Mouse (Mus musculus) hindbrain, embryonic 11.5 days (tissue): ENCODE data around the gene Upk3a. TPM values are rescaled to one million over a fixed set of nuclear protein-coding genes. Genes with fewer than 3 reads are reported as not detected.
"Not testable (repeated sequence)": the region's sequence is repeated elsewhere in the genome, so short reads cannot be mapped to it uniquely, and the experiment has no call there.

Experiments used
- ATAC-seq: fragments of 200-750 bp; cut with Nextera tagmentation; 2 replicates; pipeline ENCODE4 v1.8.0; 2017; ENCODE audit warnings: mild to moderate bottlenecking, moderate TSS enrichment, moderate library complexity; ENCODE audit not compliant: low FRiP score
- DNase-seq: peaks from one replicate; pipeline ENCODE4 v3.0.0-alpha.2; 2015; ENCODE audit warnings: low spot score
- H3K27ac ChIP-seq: fragments of 300-500 bp; sonication (generic); 2 replicates; pipeline ENCODE4 v1.5.1; 2014; ENCODE audit warnings: mild to moderate bottlenecking, low read depth, low read length
- H3K27me3 ChIP-seq: fragments of 300-500 bp; sonication (generic); 2 replicates; pipeline ENCODE4 v1.6.1; 2014; ENCODE audit warnings: mild to moderate bottlenecking, low read length, moderate library complexity, mixed read lengths; ENCODE audit not compliant: control insufficient read depth, insufficient read depth
- H3K36me3 ChIP-seq: fragments of 300-500 bp; sonication (generic); 2 replicates; pipeline ENCODE4 v1.6.1; 2014; ENCODE audit warnings: mild to moderate bottlenecking, low read length, moderate library complexity, mixed read lengths; ENCODE audit not compliant: control insufficient read depth, insufficient read depth
- H3K4me1 ChIP-seq: fragments of 300-500 bp; sonication (generic); replicated peaks from 2 replicates; pipeline ENCODE4 v1.6.1; 2014; ENCODE audit warnings: low read length, mixed read lengths; ENCODE audit not compliant: control insufficient read depth, insufficient read depth
- H3K4me2 ChIP-seq: fragments of 300-500 bp; sonication (generic); replicated peaks from 2 replicates; pipeline ENCODE4 v1.6.1; 2014; ENCODE audit warnings: mild to moderate bottlenecking, low read depth, low read length
- H3K4me3 ChIP-seq: fragments of 300-500 bp; sonication (generic); 2 replicates; pipeline ENCODE4 v1.5.1; 2014; ENCODE audit warnings: low read depth, low read length
- H3K9ac ChIP-seq: fragments of 300-500 bp; sonication (generic); 2 replicates; pipeline ENCODE4 v1.6.1; 2014; ENCODE audit warnings: low read depth, low read length
- H3K9me3 ChIP-seq: fragments of 300-500 bp; sonication (generic); 2 replicates; pipeline ENCODE4 v1.6.1; 2016; ENCODE audit warnings: low read length; ENCODE audit not compliant: control insufficient read depth
- WGBS: fragments of 180-500 bp; shearing (Covaris S2); extraction: QIAGEN DNeasy Blood & Tissue Kit; methylation state at CpG from one replicate; pipeline ENCODE4 v1.1.7; 2014; 5-methylcytosine and 5-hydroxymethylcytosine counted together
- polyA plus RNA-seq: library from polyadenylated mRNA; unstranded; fragments of >200 nt; fragmentation: Nextera tagmentation; extraction: Ambion mirVana; gene quantifications from 2 replicates; pipeline ENCODE4 v1.2.1, GENCODE M21; 2014

The Upk3a gene
- polyA plus RNA-seq, 1 experiment from 2014 or later = not detected

DNA sequence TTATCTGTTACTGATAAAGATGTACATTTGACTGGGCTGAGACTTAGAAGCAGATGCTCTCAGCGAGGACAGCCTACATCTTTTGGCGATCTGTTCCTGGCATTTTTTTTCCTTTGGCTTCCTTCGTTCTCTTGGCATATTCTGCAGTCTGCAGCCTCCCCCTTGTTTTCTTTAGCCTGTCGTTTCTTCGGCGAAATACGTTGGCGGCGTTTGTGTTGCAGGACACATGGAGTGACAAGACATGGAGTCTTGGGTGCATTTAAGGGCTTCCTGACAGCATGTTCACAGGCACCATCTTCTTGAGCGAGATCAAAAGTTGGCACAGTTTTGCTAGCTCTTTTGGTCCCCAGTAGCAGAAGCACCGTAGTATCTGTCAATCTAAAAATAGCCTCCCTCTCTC, 1.2 kb upstream of the Upk3a start:
- H3K9me3 ChIP-seq = no peaks in the 10 kb centered on the region
- H3K9ac ChIP-seq = no peak overlapping the region
- no peak overlapping the region for H3K27ac ChIP-seq
- H3K4me3 ChIP-seq = no peak overlapping the region
- WGBS = 80% methylated on average over 11 of the region's 11 CpGs
- H3K27me3 ChIP-seq = no peaks in the 10 kb centered on the region; the same call in 1 of the 2 replicates
- no peak overlapping the region for H3K4me2 ChIP-seq
- DNase-seq (no peak), ATAC-seq (no peak)
- no peaks in the 10 kb centered on the region for H3K4me1 ChIP-seq
- H3K36me3 ChIP-seq = no peaks in the 10 kb centered on the region

DNA sequence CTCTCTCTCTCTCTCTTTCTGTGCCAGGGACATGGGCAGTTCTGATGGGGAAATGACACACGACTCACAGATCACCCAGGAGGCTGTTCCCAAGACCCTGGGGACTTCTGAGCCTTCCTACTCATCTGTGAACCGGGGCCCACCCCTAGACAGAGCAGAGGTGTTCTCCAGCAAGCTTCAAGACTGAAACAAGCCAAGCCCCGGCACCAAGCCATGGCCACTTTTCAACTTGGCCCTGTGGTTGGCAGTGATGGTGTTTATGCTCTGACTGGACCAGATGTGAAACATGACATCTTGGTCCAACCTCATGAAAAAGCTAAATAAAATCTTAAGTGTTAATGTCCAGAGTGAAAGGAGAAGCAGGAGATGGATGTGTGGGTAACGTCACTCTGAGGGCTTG, 5.3 kb downstream of the Upk3a start:
- Histone ChIP-seq H3K4me1 (no peaks in the 10 kb centered on the region), H3K4me2 (no peak overlapping the region), H3K27me3 (no peaks in the 10 kb centered on the region; the same call in 1 of the 2 replicates), H3K9me3 (no peaks in the 10 kb centered on the region), H3K9ac (no peak overlapping the region), H3K4me3 (no peak overlapping the region), H3K36me3 (no peaks in the 10 kb centered on the region), H3K27ac (no peak overlapping the region)
- ATAC-seq = no peak
- WGBS = 73% methylated on average over 4 of the region's 4 CpGs
- no peak for DNase-seq

DNA sequence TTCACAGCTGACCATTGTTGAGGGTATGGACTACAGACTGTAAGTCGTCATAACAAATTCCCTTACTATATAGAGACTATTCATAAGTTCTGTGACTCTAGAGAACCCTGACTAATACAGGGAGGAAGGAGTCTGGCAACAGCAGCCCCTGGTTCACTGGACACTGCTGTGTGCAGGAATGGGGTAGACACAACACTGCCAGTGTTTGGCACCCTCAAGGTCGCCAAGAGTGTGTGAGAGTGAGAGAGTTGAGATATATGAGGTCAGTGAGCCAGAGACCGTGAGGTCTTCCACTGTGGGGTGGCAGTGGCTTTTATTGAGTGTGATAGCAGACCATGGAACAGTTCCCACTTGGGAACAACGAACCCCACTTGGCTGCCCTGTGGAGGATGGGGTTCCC, 9.3 kb downstream of the Upk3a start:
- no peak overlapping the region for H3K4me2 ChIP-seq
- no peak overlapping the region for H3K9ac ChIP-seq
- no peaks in the 10 kb centered on the region for H3K27me3 ChIP-seq
- H3K4me3 ChIP-seq = no peak overlapping the region
- no peak for DNase-seq
- no peaks in the 10 kb centered on the region for H3K4me1 ChIP-seq
- no peak for ATAC-seq
- no peak overlapping the region for H3K27ac ChIP-seq
- H3K9me3 ChIP-seq = no peaks in the 10 kb centered on the region
- no peaks in the 10 kb centered on the region for H3K36me3 ChIP-seq
- 80% methylated on average over 4 of the region's 4 CpGs for WGBS

DNA sequence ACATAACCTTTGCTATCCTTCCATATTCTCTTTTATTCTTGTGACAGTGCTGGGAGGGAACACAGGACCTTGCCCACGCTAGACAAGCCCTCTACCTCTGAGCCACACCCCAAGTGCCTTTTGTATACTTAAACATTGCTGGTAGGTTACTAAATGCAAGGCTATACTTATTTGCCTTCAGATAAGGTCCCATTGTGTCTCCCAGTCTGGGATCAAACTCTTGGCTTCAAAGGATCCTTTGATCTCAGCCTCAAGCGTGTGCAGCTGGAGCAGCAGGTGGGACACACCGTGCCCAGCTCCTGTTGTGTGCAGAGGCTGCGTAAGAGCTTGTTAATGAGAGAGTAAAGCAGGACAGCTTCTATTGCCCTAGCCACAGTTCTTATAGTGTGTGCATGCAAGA, 10.8 kb downstream of the Upk3a start:
- H3K36me3 ChIP-seq = no peaks in the 10 kb centered on the region
- 50% methylated on average over 4 of the region's 4 CpGs for WGBS
- no peaks in the 10 kb centered on the region for H3K4me1 ChIP-seq
- no peak overlapping the region for H3K4me2 ChIP-seq
- H3K27me3 ChIP-seq = no peaks in the 10 kb centered on the region
- no peak overlapping the region for H3K4me3 ChIP-seq
- H3K9ac ChIP-seq = no peak overlapping the region
- ATAC-seq (no peak), DNase-seq (no peak)
- no peaks in the 10 kb centered on the region for H3K9me3 ChIP-seq
- H3K27ac ChIP-seq = no peak overlapping the region

DNA sequence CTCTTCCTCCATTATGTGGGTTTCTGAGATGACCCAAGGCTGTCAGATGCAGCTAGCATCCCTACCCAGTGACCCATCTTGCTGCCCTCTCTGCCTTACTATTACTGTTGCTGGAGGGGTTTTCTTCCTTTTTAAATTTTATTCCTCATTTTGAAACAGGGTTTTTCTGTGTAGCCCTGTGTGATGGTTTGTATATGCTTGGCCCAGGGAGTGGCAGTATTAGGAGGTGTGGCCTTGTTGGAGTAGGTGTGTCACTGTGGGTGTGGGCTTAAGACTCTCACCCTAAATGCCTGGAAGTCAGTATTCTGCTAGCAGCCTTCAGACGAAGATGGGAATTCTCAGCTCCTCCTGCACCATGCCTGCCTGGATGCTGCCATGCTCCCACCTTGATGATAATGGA, 11.7 kb downstream of the Upk3a start, which contains the start of gene Fam118a:
TSS of gene Fam118a (plus strand) at position 301 of the 400 bp plus-strand sequence.
- H3K27ac ChIP-seq, DNase-seq, H3K9me3 ChIP-seq, H3K4me2 ChIP-seq, H3K9ac ChIP-seq, H3K4me3 ChIP-seq, H3K27me3 ChIP-seq, H3K4me1 ChIP-seq, ATAC-seq, H3K36me3 ChIP-seq: not testable (repeated sequence)
- 52% methylated on average over 1 of the region's 1 CpGs for WGBS

DNA sequence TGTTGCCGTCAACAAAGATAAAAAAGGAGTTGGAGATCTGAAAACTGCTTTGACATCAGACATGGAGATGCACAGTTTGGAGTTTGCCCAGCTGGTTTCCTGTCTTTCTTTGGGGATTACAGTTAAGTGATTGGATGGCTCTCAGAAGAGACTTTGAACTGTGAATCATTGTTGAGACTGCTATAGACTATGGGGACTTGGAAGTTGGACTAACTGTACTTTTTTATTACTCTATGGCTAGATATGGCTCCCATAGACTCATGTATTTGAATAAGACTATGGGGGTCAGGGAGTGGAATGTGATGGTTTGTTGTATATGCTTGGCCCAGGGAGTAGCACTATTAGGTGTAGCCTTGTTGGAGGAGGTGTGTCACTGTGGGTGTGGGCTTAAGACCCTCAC, 13.7 kb downstream of the Upk3a start:
- H3K27ac ChIP-seq, H3K4me2 ChIP-seq, H3K36me3 ChIP-seq, DNase-seq, H3K4me1 ChIP-seq, ATAC-seq, H3K27me3 ChIP-seq, H3K4me3 ChIP-seq, H3K9ac ChIP-seq, H3K9me3 ChIP-seq: not testable (repeated sequence)
- 86% methylated on average over 1 of the region's 1 CpGs for WGBS

DNA sequence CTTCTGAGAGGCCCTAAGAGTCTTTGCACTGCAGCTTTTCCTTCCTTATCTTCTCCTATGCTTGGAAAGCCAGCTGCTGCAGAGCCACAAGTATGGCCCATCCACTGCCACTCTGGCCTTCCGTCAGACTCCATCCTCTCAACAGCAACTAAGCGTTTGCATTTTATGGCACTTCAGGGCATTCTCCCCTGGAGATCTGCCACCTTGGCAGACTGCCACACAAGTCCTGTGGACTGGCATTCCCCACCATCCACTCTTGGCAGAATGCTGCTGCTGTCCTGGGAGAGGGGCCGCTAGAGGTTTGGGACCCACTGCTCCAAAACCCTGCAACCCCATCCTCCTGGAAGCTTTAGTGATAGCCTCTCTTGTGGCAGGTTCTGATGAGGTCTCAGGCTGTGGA, 14.9 kb downstream of the Upk3a start:
- H3K4me3 ChIP-seq = no peak overlapping the region
- no peak overlapping the region for H3K4me2 ChIP-seq
- no peak overlapping the region for H3K27ac ChIP-seq
- ATAC-seq (no peak), DNase-seq (no peak)
- no peaks in the 10 kb centered on the region for H3K9me3 ChIP-seq
- H3K4me1 ChIP-seq = no peaks in the 10 kb centered on the region
- peaks cover 3% of the 10 kb centered on the region; the same call in 1 of the 2 replicates for H3K27me3 ChIP-seq
- H3K9ac ChIP-seq = no peak overlapping the region
- H3K36me3 ChIP-seq = no peaks in the 10 kb centered on the region
- 97% methylated on average over 3 of the region's 3 CpGs for WGBS

DNA sequence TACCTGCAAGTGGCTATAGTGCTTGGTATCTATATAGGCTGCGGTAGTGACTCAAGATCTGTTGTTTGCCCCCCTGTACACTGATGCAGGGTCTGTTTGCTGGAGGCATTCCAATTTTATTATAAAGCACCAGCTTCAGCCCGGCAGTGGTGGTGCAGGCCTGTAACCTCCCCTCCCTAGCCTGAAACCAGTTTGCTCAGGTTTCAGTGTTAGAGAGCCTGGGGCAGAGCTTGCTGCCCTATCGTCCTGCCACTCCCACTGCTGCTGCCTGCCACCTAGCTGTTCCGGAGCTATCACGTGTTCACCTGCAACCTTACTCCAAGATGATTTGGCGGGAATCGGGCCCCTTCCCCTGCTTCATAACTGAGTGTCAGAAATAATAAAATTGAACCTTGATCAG, 17.0 kb downstream of the Upk3a start:
- H3K9ac ChIP-seq, H3K4me1 ChIP-seq, H3K4me2 ChIP-seq, DNase-seq, H3K27me3 ChIP-seq, H3K9me3 ChIP-seq, H3K27ac ChIP-seq, H3K36me3 ChIP-seq, H3K4me3 ChIP-seq, ATAC-seq: not testable (repeated sequence)
- 51% methylated on average over 7 of the region's 7 CpGs for WGBS

DNA sequence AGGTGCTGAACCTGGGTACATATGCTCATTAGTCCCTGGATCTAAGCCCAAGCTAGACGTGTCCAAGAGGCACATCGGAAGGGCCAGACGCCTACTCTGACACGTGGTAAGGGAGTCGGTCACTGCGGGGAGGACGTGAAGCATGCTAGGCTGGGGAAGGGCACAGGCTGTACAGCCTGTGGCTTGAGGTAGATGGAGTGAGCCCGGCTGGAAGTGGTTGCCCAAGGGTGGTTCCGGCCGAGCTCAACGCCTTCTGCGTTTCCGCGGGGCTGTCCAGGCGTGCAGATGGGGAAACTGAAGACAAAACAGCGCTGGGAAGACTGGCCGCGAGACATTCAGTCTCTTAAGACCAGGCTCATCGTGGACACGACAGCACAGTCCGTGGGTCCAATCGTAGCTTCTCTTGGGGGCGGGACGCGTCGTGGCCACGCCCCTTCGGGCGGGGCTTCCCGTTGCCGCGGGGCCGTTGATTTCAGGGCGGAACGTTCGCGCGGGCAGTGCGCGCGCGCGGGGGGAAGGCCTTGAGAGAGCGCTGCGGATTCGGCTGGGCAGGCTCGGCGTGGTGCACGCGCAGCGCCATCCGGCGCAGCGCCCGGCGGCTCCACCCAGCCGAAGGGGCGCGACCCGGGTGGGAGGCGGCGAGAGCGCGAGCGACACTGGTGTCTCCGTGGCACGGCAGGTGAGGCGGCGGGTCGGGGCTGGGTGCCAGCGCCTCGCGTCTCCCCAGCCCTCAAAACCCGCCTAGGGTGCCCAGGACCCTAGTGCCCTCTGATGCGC, 19.8 kb downstream of the Upk3a start:
- Histone ChIP-seq H3K9ac (peak overlapping the region; percentile 69), H3K9me3 (no peaks in the 10 kb centered on the region), H3K27ac (no peak overlapping the region), H3K4me3 (peak overlapping the region; percentile 55), H3K4me1 (no peaks in the 10 kb centered on the region), H3K27me3 (peaks cover 3% of the 10 kb centered on the region; the same call in 1 of the 2 replicates), H3K4me2 (peak overlapping the region; percentile 81), H3K36me3 (no peaks in the 10 kb centered on the region)
- ATAC-seq (peak; percentile 95), DNase-seq (peak; percentile 99)
- WGBS = under 1% methylated on average over 64 of the region's 75 CpGs
